Mouse (Mus musculus): Measurements from ENCODE around the gene Cyp1a1. TPM values are rescaled to one million over a fixed set of nuclear protein-coding genes. Genes with fewer than 3 reads are reported as not detected.

The Cyp1a1 gene
- polyA plus RNA-seq, 1 experiment from 2014 or later, result 0.08 TPM

Other genes starting within 250 kb of the Cyp1a1 start
- 22.9 and 30.4 TPM in 2 replicates for gene Ppcdc, start 247.8 kb upstream of the Cyp1a1 start, polyA plus RNA-seq (2014; fragmentation: Nextera tagmentation; extraction: Ambion mirVana)
- 7.3 and 9.0 TPM in 2 replicates for gene Scamp5, start 219.9 kb upstream of the Cyp1a1 start, polyA plus RNA-seq (2014; fragmentation: Nextera tagmentation; extraction: Ambion mirVana)
- gene Rpp25, start 183.9 kb upstream of the Cyp1a1 start, polyA plus RNA-seq (2014; fragmentation: Nextera tagmentation; extraction: Ambion mirVana), result 5.3 and 6.2 TPM in 2 replicates
- gene Cox5a, start 166.7 kb upstream of the Cyp1a1 start, polyA plus RNA-seq (2014; fragmentation: Nextera tagmentation; extraction: Ambion mirVana), result 675 and 707 TPM in 2 replicates
- 13.3 and 19.7 TPM in 2 replicates for gene Fam219b, start 150.4 kb upstream of the Cyp1a1 start, polyA plus RNA-seq (2014; fragmentation: Nextera tagmentation; extraction: Ambion mirVana)
- gene Mpi, start 135.2 kb upstream of the Cyp1a1 start, polyA plus RNA-seq (2014; fragmentation: Nextera tagmentation; extraction: Ambion mirVana), result 36.5 and 37.7 TPM in 2 replicates
- 69.2 and 71.4 TPM in 2 replicates for gene Scamp2, start 127.0 kb upstream of the Cyp1a1 start, polyA plus RNA-seq (2014; fragmentation: Nextera tagmentation; extraction: Ambion mirVana)
- gene Ulk3, start 98.5 kb upstream of the Cyp1a1 start, polyA plus RNA-seq (2014; fragmentation: Nextera tagmentation; extraction: Ambion mirVana), result 5.4 and 13.7 TPM in 2 replicates
- gene Cplx3, start 81.6 kb upstream of the Cyp1a1 start, polyA plus RNA-seq (2014; fragmentation: Nextera tagmentation; extraction: Ambion mirVana), result not detected in 2 replicates
- gene Lman1l, start 67.2 kb upstream of the Cyp1a1 start, polyA plus RNA-seq (2014; fragmentation: Nextera tagmentation; extraction: Ambion mirVana), result not detected in 2 replicates
- gene Csk, start 34.3 kb upstream of the Cyp1a1 start, polyA plus RNA-seq (2014; fragmentation: Nextera tagmentation; extraction: Ambion mirVana), result 24.3 and 26.1 TPM in 2 replicates
- gene Cyp1a2, start 4.2 kb upstream of the Cyp1a1 start, polyA plus RNA-seq (2014; fragmentation: Nextera tagmentation; extraction: Ambion mirVana), result not detected in 2 replicates
- gene Edc3, start 20.6 kb downstream of the Cyp1a1 start, polyA plus RNA-seq (2014; fragmentation: Nextera tagmentation; extraction: Ambion mirVana), result 20.7 and 24.1 TPM in 2 replicates
- 61.0 and 69.3 TPM in 2 replicates for gene Clk3, start 77.9 kb downstream of the Cyp1a1 start, polyA plus RNA-seq (2014; fragmentation: Nextera tagmentation; extraction: Ambion mirVana)
- 6.5 and 7.2 TPM in 2 replicates for gene Arid3b, start 148.9 kb downstream of the Cyp1a1 start, polyA plus RNA-seq (2014; fragmentation: Nextera tagmentation; extraction: Ambion mirVana)
- gene Ubl7, start 223.1 kb downstream of the Cyp1a1 start, polyA plus RNA-seq (2014; fragmentation: Nextera tagmentation; extraction: Ambion mirVana), result 106 and 108 TPM in 2 replicates

All from kidney, embryonic 14.5 days (tissue).